ENCODE assay signal across 8 mouse cellular contexts in the genomic region with DNA sequence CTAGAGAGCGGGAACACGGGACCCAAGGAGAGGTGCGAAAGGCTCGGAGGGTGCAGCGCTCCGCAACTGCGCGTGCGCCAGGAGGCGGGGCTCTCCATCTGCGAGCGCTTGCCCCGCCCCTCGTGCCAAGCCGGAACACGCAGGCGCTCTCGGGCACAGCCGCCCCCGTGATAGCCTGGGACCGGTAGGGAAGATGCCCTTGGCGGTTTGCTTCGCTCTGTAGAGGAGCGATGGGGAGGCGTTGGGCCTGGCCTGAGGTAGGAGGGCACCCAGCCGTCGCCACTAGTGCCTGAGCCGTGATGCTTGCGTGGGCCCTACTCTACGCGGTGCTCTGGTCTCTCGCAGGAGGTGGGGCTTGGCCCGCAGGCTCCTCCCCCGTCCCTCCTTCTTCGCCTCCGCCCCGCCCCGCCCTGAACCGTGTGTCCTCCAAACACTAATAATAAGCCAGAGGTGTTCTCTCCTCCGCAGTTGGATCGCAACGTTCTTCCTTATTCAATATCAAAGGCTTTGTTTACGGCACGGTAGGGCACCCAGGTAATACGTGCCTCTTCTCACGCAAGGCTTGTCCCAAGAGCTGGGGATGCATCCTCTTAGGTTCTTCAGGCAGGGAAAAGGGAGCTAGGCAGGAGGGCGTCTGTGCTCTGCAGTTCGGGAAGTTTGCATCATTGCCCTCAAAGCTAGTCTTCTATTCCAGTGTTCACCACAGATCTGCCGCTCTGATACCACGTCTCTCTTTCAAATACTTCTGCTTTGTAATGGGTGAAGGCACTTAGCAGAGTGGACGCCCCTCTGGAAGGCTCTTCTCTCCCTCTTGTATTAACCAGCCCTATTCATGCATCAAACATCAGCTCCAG. TPM values are rescaled to one million over a fixed set of nuclear protein-coding genes. Genes with fewer than 3 reads are reported as not detected.
DNase-seq lines count a peak whose midpoint lies in the region; ATAC-seq and TF ChIP-seq lines count a peak whose summit lies in the region.

A gene (plus strand): TSS at position 123 of the 854 bp plus-strand sequence.

- H3K4me2 ChIP-seq in forebrain, embryonic 15.5 days (replicated peaks): peak within 1 kb of the TSS; percentile 66
- H3K4me2 ChIP-seq in neural tube, embryonic 14.5 days (ENCODE audit: low read depth, low read length): peak within 1 kb of the TSS; percentile 63

- peak within 1 kb of the TSS; percentile 86 for H3K27ac ChIP-seq in forebrain, embryonic 15.5 days (replicated peaks)
- peak within 1 kb of the TSS; percentile 86 for H3K27ac ChIP-seq in neural tube, embryonic 14.5 days (ENCODE audit: low read depth, low read length)
- H3K27ac ChIP-seq in testis, adult 2 months (ENCODE audit: control insufficient read depth, insufficient read depth, low read depth, low read length): peak within 1 kb of the TSS; percentile 87

- WGBS in forebrain, embryonic 15.5 days: under 1% methylated on average over 50 of the region's 51 CpGs
- WGBS in neural tube, embryonic 14.5 days: 2% methylated on average over 51 of the region's 51 CpGs

- peak; percentile 79 for ATAC-seq in G1E (ENCODE audit: extremely low read depth, insufficient number of reproducible peaks, low FRiP score, poor library complexity, severe bottlenecking)
- peak; percentile 97 for ATAC-seq in forebrain, embryonic 15.5 days (replicated peaks)
- peak; percentile 97 for ATAC-seq in neural tube, embryonic 14.5 days (ENCODE audit: low read depth)

- intact Hi-C loops in heart, postnatal 25 days (cut with DNase I): no loop called here

- peak within 1 kb of the TSS; percentile 79 for H3K9ac ChIP-seq in forebrain, embryonic 15.5 days (replicated peaks)
- H3K9ac ChIP-seq in neural tube, embryonic 14.5 days (replicated peaks; ENCODE audit: low read depth, low read length): peak within 1 kb of the TSS; percentile 59

- DNase-seq in G1E (ENCODE audit: low spot score): peak; percentile 85
- DNase-seq in cerebellum, adult 11-12 months: peak; percentile 92
- DNase-seq in heart, postnatal 25 days (ENCODE audit: low spot score): peak; percentile 72
- DNase-seq in layer of hippocampus, adult 18-20 months (ENCODE audit: low spot score in 2 of 2): peak; percentile 89 to 93
- DNase-seq in lung, adult 18-20 months: peak; percentile 86 to 88

- H3K4me1 ChIP-seq in G1E (ENCODE audit: insufficient read depth, low read depth, low read length): peaks cover 25% of the 10 kb centered on the region
- peaks cover 4% of the 10 kb centered on the region for H3K4me1 ChIP-seq in forebrain, embryonic 15.5 days
- H3K4me1 ChIP-seq in neural tube, embryonic 14.5 days (ENCODE audit: control insufficient read depth, insufficient read depth, low read length): 0 out of 2 replicates have a peak, but pooled peaks cover 4% of the 10 kb centered on the region
- peaks cover 6% of the 10 kb centered on the region for H3K4me1 ChIP-seq in testis, adult 2 months (ENCODE audit: control insufficient read depth, insufficient read depth, low read length)

- no peak for TF ChIP-seq CTCF in G1E (IDR thresholded peaks at IDR 0.05; ENCODE audit: low read depth, low read length)
- no peak for TF ChIP-seq CTCF in testis, adult 2 months (IDR thresholded peaks at IDR 0.05; ENCODE audit: control insufficient read depth, insufficient read depth, insufficient replicate concordance, low read depth, low read length)

- peak within 1 kb of the TSS; percentile 84 for H3K4me3 ChIP-seq in G1E (ENCODE audit: low read depth, low read length)
- H3K4me3 ChIP-seq in forebrain, embryonic 15.5 days: peak within 1 kb of the TSS; percentile 79
- H3K4me3 ChIP-seq in neural tube, embryonic 14.5 days (ENCODE audit: low read depth, low read length): peak within 1 kb of the TSS; percentile 60
- peak within 1 kb of the TSS; percentile 85 for H3K4me3 ChIP-seq in testis, adult 2 months (ENCODE audit: control insufficient read depth, low read depth, low read length)

- TF ChIP-seq POLR2A in testis, adult 2 months (IDR thresholded peaks at IDR 0.05; ENCODE audit: control insufficient read depth, low read depth, low read length): peak; percentile 91

- peaks cover 18% of the 10 kb centered on the region for H3K27me3 ChIP-seq in G1E (ENCODE audit: insufficient read depth, low read length)
- peaks cover 42% of the 10 kb centered on the region for H3K27me3 ChIP-seq in forebrain, embryonic 15.5 days
- H3K27me3 ChIP-seq in neural tube, embryonic 14.5 days (ENCODE audit: control insufficient read depth, insufficient read depth, low read length): peaks cover 26% of the 10 kb centered on the region
- H3K27me3 ChIP-seq in testis, adult 2 months (ENCODE audit: control insufficient read depth, insufficient read depth, low read length): no peaks in the 10 kb centered on the region

- H3K36me3 ChIP-seq in G1E (replicated peaks): no peaks in the 10 kb centered on the region
- H3K36me3 ChIP-seq in forebrain, embryonic 15.5 days: no peaks in the 10 kb centered on the region
- H3K36me3 ChIP-seq in neural tube, embryonic 14.5 days (ENCODE audit: control insufficient read depth, insufficient read depth, low read length): no peaks in the 10 kb centered on the region
- H3K36me3 ChIP-seq in testis, adult 2 months (ENCODE audit: control insufficient read depth, insufficient read depth, low read length): no peaks in the 10 kb centered on the region

- no peaks in the 10 kb centered on the region; the same call in 1 of the 2 replicates for H3K9me3 ChIP-seq in G1E (replicated peaks)
- H3K9me3 ChIP-seq in forebrain, embryonic 15.5 days: no peaks in the 10 kb centered on the region
- no peaks in the 10 kb centered on the region for H3K9me3 ChIP-seq in neural tube, embryonic 14.5 days (ENCODE audit: control insufficient read depth, low read length)

RNA-seq across cellular contexts. Expression of the gene that starts here (rescaled TPM):
- total RNA-seq in G1E (2014; fragmentation: Nextera tagmentation) (2.5 and 4.8 TPM in 2 replicates), G1E (2017) (3.3 and 4.6 TPM in 2 replicates)
- 0.36 and 0.43 TPM in 2 replicates for polyA plus RNA-seq in G1E (2012)
- polyA plus RNA-seq in forebrain, embryonic 15.5 days (2015; fragmentation: Nextera tagmentation; extraction: Ambion mirVana): 0.10 TPM in 1 of 2 replicates, not detected in the other
- total RNA-seq in heart, postnatal 25 days (2021): not detected
- not detected for total RNA-seq in layer of hippocampus, adult 18-20 months (2021)
- not detected in 2 replicates for polyA plus RNA-seq in neural tube, embryonic 14.5 days (2014; fragmentation: Nextera tagmentation; extraction: Ambion mirVana)
- 274 and 283 TPM in 2 replicates for polyA plus RNA-seq in testis, adult 2 months (2012; rRNA removed)

Comparison
In these comparisons a context has a peak if more than half of its experiments do, and no peak if none do; other contexts are left out.
1. Peak in every context shown above with its lines: DNase-seq, ATAC-seq, H3K4me3 ChIP-seq and H3K27ac ChIP-seq.
2. RNA of the gene that starts here (polyA plus RNA-seq): 274 to 283 TPM in testis, adult 2 months; 0.36 to 0.43 TPM in G1E, 0.10 TPM in forebrain, embryonic 15.5 days and not detected in neural tube, embryonic 14.5 days; every median in the first group is over 100 times any median in the second.
3. Peak in ATAC-seq, H3K4me3 ChIP-seq, H3K27ac ChIP-seq, H3K9ac ChIP-seq and H3K4me2 ChIP-seq in forebrain, embryonic 15.5 days; RNA of the gene not detected or under 1 TPM.
4. Peak in DNase-seq in heart, postnatal 25 days; RNA of the gene not detected or under 1 TPM.
5. Peak in DNase-seq in layer of hippocampus, adult 18-20 months; RNA of the gene not detected or under 1 TPM.
6. Peak in ATAC-seq, H3K4me3 ChIP-seq, H3K27ac ChIP-seq, H3K9ac ChIP-seq and H3K4me2 ChIP-seq in neural tube, embryonic 14.5 days; RNA of the gene not detected or under 1 TPM.